Mouse (Mus musculus): Measurements from ENCODE around the gene Helz2. TPM values are rescaled to one million over a fixed set of nuclear protein-coding genes. Genes with fewer than 3 reads are reported as not detected.
A peak's percentile ranks its signal among the peaks of the same experiment; 100 is the strongest.
"Not testable (repeated sequence)": the region's sequence is repeated elsewhere in the genome, so short reads cannot be mapped to it uniquely, and the experiment has no call there.

Helz2 gene
- total RNA-seq (2021) = 1 to 10 TPM; 2.7 to 3.3 TPM
- long read RNA-seq, experiment 1, partial matches to known transcripts = 0 of 1 reads
- long read RNA-seq, experiment 1, other reads (novel, unspliced or antisense) = 1 of 1 reads
- long read RNA-seq, experiment 2, partial matches to known transcripts = 1 of 1 reads
- long read RNA-seq, experiment 2, other reads (novel, unspliced or antisense) = 0 of 1 reads

- no peak for DNase-seq
- intact Hi-C loops (cut with DNase I) = no loop called here
Observed at GRCm38 (mm10) chr2:181241602-181242313, at the start of gene Helz2. Gene Helz2 (minus strand): TSS chr2:181242027.

DNA sequence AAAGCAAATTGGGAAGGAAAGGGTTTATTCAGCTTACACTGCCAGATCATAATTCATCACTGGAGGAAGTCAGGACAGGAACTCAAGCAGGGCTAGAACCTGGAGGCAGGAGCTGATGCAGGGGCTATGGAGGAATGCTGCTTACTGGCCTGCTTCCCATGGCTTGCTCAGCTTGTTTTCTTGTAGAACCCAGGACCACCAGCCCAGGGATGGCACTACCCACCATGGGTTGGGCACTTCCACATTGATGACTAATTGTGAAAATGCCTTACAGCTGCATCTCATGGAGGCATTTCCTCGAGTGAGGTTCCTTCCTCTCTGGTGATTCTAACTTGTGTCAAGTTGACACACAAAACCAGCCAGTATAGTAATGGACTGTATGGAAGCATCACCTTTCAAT, 49.1 kb upstream of the Helz2 start:
- intact Hi-C loops (cut with DNase I) = no loop called here

GRCm38 (mm10) chr2:181288691-181289090, 46.9 kb upstream of the Helz2 start:
- DNase-seq = no peak
- intact Hi-C loops (cut with DNase I) = no loop called here

More for the DNA sequence above, 49.1 kb upstream of the Helz2 start:
- no peak for DNase-seq

DNA sequence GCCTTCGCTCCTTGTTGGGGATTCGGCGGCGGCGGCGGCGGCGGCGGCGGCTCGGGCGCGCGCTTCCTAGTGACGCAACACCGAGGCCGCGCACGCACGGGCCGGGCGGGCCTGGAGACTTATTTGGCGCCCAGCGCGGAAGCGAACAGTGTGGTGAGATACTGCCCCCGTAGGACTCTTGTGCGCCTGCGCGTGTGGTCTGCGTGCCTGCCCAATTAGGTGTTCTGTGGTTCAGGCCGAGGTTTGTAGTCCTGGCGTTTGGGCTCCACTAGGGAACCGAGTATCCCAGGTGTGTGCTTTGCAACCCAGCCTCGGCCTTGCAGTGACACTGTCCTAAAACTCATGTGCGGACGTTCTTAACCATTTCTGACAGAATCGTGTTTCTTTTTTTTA, 46.1 kb upstream of the Helz2 start, which contains the start of gene Gmeb2:
Gene Gmeb2 (minus strand): TSS at position 78 of the 393 bp plus-strand sequence.
- intact Hi-C loops (cut with DNase I) = not testable (repeated sequence)
- peak; percentile 86 to 93 for DNase-seq

DNA sequence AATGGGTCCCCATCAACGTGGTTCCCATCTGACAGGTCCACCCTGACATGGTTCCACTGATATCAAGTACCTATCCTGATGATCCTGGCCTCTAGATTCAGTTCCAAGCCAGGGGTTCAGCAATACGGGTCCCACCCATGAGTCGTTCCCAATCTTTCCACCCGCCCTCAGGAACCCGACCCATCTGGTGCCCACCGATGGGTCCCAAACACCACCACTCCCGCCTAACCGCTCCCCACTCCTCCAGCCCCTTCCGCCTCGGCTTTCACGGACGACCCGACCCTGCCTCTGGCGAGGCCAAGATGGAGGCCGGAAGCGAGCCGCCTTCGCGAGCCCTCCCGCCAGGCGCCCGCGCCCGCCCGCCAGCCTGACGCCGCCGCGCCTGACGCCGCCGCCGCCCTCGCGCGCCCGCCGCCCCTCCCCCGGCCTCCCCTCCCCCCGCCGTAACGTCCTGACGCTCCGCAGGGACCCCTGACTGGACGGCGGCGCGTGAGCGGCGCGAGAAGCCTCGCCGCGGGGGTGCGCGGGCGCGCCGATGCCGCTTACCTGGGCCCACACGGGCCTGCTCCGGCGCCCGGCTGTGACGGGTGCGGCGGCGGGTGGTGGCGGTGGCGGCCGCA, 45.6 kb upstream of the Helz2 start:
- intact Hi-C loops (cut with DNase I) = no loop called here
- DNase-seq = peak; percentile 78 to 79

- intact Hi-C loops (cut with DNase I) = no loop called here
- DNase-seq = no peak
Observed at GRCm38 (mm10) chr2:181286629-181287337, 45.0 kb upstream of the Helz2 start.

DNA sequence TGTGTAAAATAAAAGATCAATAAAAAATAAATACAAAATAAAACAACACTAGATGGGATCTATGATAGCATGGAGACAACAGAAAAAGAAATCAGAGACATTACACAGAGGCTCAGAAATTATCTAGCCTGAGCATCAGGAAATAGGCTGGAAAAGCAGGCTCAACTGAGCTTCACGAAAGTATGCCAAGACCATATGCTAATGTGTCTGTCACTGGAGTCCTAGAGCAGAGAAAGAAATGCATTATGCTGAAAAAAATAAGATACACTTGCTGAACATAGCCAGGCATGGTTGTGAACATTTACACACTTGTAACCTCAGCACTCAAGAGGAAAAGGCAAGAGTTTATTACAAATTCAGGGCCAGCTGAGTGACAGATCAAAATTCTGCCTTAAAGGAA, 38.1 kb upstream of the Helz2 start:
- intact Hi-C loops (cut with DNase I) = no loop called here
- no peak for DNase-seq

- DNase-seq = no peak
- intact Hi-C loops (cut with DNase I) = no loop called here
Observed at GRCm38 (mm10) chr2:181277866-181278265, 36.0 kb upstream of the Helz2 start.

- intact Hi-C loops (cut with DNase I) = no loop called here
Observed at GRCm38 (mm10) chr2:181276766-181277165, 34.9 kb upstream of the Helz2 start.

DNA sequence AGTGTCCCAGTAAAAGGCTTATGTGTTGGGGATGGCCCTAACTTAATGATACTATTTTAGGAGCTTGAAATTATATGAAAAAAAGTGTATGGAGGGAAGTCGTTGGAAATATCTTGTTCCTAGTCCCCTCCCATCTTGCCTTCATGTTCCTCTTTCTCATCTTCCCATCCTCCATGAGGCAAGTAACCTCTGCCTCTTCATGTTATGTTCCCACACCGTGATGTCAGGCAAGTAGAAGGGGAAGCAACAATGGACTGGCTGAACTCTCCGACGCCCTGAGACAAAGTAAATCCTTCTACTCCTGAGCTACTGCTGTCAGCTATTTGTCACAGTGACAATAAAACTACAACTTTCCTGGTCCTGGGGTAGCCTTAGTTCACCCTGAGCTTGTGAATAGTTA, 32.8 kb upstream of the Helz2 start:
- DNase-seq = no peak
- intact Hi-C loops (cut with DNase I) = no loop called here

More at GRCm38 (mm10) chr2:181276766-181277165, 34.9 kb upstream of the Helz2 start:
- DNase-seq = no peak

DNA sequence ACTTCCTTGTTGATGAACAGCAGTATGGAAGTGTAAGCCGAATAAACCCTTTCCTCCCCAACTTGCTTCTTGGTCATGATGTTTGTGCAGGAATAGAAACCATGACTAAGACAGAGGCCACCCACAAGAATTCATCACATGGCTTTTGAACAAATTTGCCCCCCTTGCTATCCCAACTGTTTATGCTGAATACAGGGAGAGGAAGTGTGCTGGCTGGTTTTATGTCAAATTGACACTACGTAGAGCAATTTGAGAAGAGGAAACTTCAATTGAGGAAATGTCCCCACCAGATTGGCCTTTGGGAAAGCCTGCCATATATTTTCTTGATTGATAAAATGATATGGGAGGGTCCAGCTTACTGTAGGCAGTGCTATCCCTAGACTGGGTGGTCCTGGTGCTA, 32.0 kb upstream of the Helz2 start:
- intact Hi-C loops (cut with DNase I) = no loop called here
- no peak for DNase-seq

- DNase-seq = no peak
- intact Hi-C loops (cut with DNase I) = no loop called here
Observed at GRCm38 (mm10) chr2:181272092-181272491, 30.3 kb upstream of the Helz2 start.

GRCm38 (mm10) chr2:181266839-181267238, 25.0 kb upstream of the Helz2 start:
- DNase-seq = no peak
- intact Hi-C loops (cut with DNase I) = no loop called here

DNA sequence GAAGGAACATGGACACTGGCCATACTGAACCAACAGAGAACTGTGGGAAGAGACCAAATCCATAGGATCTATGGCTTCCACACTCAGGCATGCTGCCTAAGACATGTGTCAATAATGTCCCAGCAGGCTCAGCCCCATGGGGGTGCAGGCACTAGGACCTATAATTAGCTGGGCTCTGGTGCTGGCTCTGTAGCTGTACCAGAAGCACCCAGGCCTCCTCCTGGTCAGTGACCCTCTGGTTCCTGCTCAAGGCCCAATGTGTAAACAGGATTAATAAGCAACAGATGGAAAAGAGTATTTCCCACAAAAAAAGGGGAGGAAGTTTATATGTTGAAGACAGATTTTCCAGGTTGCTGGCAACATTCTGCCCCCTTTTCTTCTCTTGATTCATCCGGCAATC, 11.4 kb upstream of the Helz2 start:
- intact Hi-C loops (cut with DNase I) = no loop called here
- DNase-seq = no peak

GRCm38 (mm10) chr2:181251841-181252240, 10.0 kb upstream of the Helz2 start:
- intact Hi-C loops (cut with DNase I) = no loop called here
- DNase-seq = no peak

- intact Hi-C loops (cut with DNase I) = no loop called here
- no peak for DNase-seq
Observed at GRCm38 (mm10) chr2:181249217-181249616, 7.4 kb upstream of the Helz2 start.

- no peak for DNase-seq
- intact Hi-C loops (cut with DNase I) = no loop called here
Observed at GRCm38 (mm10) chr2:181245031-181245430, 3.2 kb upstream of the Helz2 start.

DNA sequence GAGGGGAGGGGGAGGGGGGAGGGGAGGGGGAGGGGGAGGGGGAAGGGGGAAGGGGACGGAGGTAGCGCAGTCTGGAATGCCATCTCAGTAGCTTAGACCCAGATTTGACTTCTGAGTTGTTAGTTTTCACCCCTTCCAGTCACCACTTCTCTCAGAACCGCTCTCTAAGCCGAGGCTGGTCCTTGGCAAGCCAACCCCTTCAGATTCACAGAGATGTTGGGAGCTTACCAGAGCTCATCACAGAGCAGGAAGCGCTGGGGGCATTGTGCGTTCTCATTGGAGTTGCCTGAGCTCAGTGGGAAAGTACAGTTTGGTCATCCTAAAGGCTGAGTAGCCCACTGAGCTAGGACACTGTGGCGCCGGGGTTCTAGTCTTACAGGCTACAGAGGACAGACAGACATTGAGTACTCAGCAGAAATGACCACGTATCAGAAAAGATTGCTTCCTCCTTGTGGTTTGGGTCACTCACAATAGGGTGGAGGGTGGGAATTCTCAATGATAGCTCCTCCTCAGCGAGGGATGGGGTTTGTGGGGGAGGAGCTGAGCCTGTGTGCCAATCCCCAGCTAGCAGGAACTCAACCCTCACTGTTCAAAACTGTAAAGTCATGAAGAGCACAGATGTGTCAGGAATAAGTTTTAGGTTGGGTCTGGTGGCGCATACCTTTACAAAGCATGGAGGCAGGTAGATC, 2.0 kb upstream of the Helz2 start:
- no peak for DNase-seq
- intact Hi-C loops (cut with DNase I) = no loop called here

GRCm38 (mm10) chr2:181242314-181242665, 463 bp upstream of the Helz2 start:
- no peak for DNase-seq
- intact Hi-C loops (cut with DNase I) = no loop called here

GRCm38 (mm10) chr2:181240806-181241440, 904 bp downstream of the Helz2 start:
- intact Hi-C loops (cut with DNase I) = no loop called here
- DNase-seq = no peak
